Mouse (Mus musculus) CD4-positive, CD25-positive, alpha-beta regulatory T cell, adult 2 months (primary cell): Measurements from ENCODE around the gene Aym1.
"Not testable (repeated sequence)": the region's sequence is repeated elsewhere in the genome, so short reads cannot be mapped to it uniquely, and the experiment has no call there.

Experiments
- DNase-seq: peaks from one replicate; pipeline ENCODE4 v3.0.0-alpha.2; 2012; ENCODE audit warnings: low read depth, low spot score

Aym1 gene

DNA sequence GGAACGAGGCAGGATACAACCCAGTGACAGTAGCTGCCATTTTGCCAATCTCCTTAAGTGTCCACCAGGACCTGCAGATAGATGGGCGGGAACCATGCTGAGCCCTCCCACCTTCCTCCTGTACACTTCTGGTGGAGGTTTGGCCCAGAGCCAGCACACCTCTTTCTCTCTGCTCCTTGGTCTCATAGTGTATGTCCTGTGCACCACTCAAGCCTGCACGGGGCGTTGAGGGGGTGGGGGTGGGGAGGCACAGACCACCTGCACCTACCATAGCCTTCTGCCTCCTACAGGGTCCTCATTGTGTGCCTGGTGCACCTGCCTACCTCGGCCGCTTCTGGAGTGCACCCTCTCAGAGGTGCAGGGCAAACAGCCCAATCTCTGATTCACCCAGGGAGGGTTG, 4.5 kb upstream of the Aym1 start:
- no peak for DNase-seq

DNA sequence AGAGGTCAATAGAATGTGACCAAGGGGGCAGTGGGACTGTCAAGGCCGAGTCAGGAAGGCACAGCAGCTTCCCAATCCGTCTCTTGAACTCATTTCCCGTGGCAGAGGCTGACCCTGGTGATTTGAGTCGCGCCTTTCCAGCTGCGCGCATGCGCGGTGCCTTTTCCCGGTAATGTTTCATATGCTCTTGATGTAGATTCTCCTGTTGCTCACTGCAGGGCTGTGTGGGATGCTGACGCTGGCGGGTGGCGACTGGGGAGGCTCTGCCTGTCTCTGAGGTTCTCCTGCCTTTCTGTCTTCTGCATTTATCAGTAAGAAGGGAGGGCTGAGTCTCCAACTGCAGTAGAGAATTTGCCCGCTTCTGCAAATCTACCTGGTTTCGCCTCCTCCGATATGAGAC, 2.8 kb upstream of the Aym1 start:
- no peak for DNase-seq

DNA sequence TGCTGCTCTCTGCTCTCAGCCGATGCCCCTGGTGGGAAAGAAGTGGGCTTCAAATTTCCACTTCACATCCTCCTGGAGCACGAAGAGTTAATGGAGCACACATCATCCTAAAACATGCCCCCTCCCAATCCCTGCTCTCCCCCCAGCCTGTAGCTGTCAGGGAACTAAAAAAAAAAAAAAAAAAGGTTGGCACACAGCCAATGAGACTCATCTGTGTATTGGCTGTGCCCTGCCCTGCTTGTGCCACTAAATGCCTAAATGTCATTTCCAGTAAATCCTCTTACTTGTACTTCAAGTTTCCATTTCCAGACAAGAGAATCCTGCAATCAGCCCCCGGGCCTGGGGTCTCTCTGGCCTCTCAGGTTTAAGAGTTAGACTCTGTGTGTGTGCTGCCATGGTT, 562 bp downstream of the Aym1 start:
- no peak for DNase-seq

DNA sequence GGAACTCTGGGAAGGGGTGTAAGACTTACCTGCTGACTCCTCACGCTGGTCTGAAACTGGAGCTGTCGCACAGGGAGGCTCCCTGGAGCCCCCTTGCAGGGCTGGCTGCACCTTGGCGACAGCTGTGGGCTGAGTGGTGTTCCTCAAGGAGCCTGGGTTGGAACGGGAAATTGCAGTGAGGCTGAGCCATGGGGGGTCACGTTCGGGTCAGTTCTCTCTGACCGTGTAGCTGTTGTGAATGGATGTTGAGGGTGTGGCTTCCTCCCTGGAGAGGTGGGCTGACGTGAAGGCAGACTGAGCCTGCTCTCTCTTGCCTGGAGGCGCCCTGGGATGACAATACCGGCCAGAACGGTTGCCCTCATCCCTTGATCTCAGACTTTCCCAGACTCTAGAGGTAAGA, 1.7 kb downstream of the Aym1 start:
- no peak for DNase-seq

DNA sequence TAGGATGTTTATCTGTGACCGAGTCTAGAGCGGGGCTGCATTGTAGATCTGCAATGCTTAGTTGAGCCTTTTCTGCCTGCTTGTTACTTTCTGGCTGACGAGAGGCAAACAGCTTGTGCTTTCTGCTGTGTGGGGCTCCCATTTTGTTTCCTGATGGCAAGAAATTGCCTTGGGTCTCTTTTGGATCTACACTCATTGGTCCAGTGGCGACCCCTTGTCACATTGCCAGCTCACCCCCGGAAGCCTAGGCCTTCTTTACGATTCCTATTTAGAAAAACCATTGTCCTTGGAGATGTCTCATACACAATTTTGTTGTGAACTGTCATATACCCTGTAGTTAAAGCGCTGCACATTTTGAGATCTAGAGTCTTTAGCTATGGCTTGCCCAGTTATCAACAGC, 4.2 kb downstream of the Aym1 start:
- no peak for DNase-seq

DNA sequence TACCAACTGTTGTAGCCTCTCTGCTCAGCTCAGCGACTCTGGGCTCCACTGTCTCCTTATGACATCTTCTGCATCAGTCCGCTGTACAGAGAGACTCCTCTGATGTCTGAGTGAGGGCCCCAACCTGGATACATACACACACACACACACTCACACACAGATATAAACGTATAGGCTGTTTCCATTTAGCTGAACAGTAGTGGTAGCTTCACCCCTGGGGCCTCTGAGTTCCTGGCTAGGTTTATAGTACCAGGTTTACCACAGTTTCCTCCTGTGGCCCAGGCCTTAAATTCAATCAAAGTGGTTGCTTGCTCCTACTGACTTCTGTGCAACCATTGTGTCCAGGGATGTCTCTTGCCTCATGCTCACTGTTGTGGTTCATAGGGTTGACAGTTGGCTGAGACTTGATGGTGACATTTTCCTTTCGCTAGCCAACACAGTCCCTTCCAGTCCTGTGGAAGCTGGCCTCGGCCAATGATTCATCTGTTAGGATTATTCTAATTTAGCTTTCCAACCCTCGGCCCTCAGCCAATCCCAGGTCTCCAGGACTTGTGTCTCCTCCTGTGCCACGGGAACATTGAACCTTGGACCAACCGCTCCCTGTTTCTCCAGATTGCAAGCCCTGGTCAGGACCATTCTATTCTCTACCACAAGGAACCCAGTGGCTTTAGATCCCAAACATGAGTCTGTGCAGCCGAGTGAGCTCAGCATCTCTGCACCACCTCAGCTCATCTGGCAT, 5.3 kb downstream of the Aym1 start:
- no peak for DNase-seq

DNA sequence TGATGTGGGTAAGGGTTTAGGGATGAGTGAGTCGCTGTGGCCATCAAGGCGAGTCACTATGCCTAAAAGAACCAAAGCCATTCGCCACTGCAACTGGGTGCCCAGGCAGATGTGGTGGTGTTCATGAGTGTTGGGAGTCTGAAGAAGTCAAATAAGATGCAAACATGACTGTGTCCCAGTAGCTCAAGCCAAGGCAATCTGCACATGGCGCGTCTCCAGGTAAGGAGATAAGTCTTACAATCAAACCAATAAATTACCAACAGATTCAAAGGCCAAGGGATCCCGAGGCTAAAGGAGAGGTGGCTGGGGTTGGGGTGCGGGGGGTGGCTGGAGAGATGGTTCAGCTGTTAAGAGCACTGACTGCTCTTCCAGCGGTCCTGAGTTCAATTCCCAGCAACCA, 6.1 kb downstream of the Aym1 start:
- DNase-seq = no peak

DNA sequence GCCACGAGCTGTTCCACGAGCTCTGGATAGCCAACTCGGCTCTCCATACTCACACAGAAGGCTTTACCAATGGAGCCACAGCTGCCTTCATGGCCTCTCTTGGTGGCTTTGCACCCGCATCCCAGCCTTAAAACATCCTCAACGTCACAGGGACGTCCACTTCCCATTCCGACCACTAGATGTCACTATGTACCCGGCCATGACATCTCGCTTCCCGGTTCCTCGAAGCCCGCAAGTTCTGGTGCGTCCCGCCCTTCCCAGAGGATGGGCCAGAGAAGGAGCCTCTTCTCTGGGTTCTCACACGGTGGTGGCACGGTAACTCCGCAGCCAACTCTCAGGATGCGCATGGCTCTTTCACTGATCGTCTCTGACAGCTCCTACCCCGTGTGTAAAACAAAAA, 8.8 kb downstream of the Aym1 start:
- peak; percentile 76 for DNase-seq

DNA sequence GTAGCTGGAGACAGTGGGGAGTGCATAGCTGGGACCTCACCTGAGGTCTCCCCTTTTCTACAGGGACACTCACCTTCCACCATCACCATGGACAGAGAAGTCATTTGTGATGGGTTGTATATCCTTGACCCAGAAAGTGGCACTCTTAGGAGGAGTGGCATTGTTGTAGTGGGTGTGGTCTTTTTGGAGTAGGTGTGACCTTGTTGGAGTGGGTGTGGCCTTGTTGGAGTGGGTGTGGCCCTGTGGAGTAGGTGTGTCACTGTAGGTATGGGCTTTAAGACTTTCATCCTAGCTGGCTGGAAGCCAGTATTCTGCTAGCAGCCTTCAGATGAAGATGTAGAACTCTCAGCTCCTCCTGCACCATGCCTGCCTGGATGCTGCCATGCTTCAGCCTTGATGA, 10.6 kb downstream of the Aym1 start:
- not testable (repeated sequence) for DNase-seq

DNA sequence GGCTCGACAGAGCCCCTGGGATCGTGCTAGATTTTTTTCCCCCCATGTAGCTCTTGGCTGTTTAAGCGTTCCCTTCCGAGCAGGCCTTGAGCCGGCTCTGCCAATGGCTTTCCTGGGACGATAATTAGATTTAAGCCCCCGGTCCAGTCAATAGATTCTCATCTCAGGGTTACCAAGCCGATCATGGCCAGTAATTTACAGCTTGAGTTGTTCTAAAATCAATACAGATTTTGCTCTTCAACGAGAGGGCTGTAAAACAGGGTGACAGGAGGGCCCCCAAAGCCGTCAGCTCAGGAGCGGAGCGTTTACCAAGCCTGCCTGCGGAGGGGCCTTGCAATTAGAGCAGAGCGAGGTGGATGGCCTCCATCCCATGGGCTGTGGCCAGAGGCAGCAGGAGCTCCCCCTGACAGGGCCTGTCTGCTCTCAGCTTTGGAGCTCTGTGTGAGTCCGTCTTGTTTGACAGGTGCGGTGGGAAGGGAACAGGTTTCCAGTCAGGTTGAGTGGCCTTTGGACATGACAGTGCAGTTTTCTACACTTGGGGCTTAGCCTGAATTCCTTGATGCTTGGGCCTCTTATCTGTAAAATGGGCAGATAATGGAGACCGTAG, 12.3 kb downstream of the Aym1 start:
- no peak for DNase-seq

DNA sequence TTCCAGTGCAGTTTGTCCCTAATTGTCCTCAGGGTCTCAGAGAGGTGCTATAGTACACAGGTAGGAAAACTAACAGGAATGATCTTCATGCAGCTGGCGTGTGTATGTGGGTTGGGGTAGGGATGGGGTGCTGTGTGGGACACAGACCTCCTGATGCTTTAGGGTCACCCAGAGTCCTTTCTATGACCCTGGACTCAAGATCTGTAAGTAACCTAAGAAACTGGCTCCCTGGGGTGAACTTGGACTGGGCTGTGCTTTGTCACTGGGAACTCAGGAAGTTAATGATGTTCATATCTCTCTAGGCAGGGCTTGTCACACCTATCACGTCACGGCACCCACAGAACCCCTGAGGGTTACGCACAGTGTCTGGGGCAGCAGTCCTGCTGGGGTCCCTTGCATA, 15.4 kb downstream of the Aym1 start:
- no peak for DNase-seq

DNA sequence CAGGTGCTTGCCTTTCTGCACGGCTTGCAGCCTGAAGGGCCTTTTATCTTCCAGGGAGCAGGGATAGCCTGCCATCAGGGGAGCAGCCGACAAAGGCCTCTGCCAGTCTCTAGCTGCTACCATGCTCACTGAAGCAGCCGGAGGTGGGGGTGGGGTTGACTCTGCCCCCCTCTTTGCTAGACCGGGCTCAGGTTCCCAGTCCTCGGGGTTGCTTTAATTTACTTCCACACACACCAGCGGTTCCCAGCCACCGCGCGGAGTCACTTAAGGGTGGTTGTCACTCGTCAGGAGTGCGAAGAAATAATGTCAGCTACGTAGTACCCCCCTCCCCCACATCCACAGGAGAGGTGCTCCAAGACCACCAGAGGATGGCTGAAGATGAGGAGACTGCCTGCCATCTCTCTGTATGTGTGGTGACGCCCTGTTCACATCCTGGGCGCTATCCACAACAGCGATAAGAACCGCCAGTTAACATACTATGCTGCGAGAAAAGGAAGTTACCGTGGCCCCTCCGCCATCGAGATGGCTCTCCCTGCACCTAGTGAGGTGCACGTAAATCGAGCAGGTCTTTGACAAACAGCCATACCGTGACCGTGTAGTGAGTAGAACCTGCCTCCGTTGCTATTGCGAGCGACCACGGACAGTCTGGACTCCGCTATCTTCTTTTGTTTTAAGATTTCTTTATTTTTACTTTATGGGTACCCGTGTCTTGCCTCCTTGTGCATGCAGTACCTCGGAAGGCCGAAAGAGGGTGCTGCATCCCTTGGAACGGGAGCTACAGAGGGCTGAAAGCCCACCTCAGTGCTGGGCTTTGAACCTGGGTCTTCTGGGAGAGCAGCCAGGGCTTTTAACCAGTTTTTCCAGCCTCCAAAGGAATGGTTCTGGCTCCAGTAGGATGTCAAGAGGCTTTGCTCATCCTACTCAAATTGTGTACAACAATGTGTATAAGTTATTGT, 16.2 kb downstream of the Aym1 start:
- peak; percentile 14 for DNase-seq

DNA sequence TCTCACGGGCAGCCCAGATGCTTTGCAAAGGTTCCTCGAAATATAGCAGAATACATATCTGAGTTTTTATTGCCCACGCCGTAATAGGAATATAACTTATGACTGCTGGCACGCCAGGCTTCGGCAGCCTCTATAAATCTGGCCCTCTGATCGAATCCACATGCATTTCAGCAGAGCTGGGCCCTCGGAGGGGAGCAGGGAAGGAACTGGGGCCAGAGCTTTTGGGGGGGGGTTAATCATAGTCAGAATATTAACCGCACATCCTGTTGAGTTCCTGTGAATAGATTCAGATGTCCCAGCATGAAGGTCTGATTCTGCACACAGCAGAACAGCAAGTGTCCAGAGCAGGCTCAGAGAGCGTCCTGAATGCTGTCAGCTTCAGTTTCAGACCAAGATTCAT, 17.2 kb downstream of the Aym1 start:
- DNase-seq = no peak

DNA sequence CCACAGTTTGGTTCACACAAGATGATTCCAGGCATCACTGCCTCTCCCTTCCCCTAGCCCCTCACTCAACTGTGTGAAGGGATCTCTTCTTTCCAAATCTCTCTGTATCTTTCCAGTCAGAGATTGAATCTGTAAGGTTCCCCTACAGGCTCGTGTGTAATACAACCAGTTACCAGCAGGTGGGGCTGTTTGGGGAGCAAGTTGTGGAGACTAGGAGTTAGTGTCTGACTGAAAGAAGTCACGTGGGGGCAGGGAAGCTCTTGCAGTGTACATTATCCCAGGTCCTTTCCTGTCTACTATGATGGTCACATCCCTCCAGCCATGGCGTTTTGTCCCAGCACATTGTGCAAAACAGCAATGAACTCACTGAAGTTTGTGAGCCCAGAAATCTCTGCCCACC, 18.7 kb downstream of the Aym1 start:
- peak; percentile 38 for DNase-seq

DNA sequence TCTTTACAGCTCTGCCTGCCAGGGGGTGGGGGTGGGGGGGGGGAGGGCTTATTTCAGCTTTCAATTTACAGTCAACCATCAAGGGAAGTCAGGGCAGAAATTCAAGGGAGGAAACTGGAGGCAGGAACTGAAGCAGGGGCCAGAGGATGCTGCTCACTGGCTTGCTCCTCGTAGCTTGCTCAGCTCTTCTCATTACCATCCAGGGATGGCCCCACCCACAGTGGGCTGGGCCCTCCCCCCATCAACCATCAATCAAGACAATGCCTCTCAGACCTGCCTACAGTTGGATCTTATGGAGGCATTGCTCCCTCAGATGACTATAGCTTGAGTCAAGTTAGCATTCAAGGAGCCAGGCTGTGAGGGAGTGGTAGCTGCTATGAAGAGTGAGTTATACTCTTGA, 19.2 kb downstream of the Aym1 start:
- no peak for DNase-seq

DNA sequence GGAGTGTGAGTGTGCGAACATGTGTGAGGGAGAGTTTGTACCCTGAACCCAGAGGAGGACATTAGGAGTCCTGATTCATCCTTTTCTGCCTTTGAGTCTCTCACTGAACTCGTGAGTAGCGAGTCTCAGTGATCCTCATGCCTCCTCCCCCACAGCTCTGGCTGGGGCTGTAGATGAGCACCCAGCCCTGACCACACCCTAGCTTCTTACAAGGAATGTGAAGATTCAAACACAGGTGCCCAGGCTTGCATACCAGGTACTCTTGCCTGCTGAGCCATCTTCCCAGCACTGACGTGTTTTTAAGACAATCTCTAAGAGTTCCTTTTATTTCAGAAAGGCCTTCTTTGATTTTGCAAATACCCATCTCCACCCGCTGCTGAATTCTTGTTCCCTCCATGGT, 22.3 kb downstream of the Aym1 start:
- DNase-seq = no peak

DNA sequence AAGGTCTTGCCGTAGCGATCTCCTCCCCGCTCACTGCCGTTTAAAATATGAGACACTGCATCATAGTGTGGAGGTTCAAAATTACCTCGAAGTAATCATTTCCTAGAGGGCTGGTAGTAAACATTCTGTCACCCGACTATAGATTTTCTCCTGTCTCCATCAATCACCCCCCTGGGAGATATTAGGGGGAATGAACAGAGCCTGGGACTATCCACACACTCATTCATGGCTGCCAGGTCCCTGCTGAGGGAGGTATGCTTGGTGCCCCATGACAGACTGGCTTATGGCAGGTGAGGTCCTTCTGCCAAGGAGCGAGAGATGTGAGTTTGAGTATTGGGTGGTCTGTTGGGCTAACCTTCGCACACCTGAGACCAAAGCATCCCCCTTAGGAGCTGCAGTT, 23.5 kb downstream of the Aym1 start:
- DNase-seq = no peak

DNA sequence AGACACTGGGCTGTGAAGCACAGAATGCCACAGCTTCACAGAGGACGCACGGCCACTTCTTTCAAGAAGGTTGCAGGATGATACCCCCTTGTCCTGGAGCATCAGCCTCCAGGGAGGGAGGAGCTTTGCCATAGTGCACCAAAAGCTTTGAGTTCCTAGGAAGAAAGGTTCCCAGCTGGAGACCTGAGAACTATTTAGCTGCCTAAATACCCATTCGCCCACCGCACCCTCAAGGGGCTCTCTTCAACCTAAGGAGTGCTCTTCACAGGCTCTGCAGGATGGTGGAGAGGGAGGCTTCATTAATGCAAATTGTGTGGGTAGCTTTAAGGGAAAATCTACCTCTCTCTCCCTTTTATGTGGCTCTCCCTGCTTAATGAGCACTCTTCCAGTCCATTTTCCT, 25.5 kb downstream of the Aym1 start:
- DNase-seq = no peak

DNA sequence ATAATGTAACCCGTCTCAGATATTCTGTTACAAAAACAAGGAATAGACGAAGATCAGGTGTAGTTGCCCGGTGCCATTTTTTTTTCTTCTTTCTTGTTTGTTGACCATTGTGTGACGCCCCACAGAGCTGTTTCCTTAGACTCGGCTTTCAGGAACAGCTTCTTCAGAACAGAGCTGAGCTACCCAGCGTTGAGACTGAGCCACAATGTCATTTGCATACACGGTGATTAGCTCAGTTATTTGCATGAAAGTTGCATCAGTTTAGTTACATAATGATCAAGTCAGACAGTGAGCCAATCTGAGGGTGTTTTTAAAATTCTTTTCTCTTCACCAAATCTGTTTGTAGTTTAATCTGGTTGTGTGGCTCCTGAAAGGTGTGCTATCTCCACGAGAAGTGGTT, 36.7 kb downstream of the Aym1 start:
- DNase-seq = no peak

DNA sequence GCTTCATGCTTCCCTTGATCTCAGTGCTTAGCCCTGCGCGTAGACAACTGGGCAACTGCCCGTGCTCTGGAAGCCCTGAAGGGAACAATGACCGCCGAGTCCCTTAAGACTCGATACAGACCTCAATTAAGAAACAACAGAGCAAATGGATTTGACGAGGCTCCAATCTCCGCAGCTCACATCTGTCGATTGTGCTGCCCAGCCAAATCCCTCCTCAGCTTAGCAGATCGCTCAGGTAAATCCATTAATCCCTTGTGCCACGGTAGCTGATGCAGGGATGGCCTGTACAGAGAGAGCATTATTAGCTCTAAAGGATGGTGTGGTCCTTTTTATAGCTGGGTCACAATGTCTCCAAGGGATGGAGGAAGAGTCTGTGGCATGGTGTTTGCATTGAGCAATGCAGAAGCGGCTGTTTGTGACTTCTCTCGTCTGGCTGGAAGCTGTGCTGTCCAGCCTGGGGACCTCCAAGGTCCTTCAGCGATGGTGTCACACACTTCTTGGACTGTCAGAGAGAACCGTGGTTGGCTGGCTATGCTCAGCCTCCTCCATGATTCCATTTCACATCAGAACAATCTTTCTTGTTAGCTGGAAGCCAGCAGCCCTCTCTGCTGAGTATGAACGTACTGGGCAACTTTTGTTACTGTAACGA, 39.3 kb downstream of the Aym1 start:
- DNase-seq = no peak

DNA sequence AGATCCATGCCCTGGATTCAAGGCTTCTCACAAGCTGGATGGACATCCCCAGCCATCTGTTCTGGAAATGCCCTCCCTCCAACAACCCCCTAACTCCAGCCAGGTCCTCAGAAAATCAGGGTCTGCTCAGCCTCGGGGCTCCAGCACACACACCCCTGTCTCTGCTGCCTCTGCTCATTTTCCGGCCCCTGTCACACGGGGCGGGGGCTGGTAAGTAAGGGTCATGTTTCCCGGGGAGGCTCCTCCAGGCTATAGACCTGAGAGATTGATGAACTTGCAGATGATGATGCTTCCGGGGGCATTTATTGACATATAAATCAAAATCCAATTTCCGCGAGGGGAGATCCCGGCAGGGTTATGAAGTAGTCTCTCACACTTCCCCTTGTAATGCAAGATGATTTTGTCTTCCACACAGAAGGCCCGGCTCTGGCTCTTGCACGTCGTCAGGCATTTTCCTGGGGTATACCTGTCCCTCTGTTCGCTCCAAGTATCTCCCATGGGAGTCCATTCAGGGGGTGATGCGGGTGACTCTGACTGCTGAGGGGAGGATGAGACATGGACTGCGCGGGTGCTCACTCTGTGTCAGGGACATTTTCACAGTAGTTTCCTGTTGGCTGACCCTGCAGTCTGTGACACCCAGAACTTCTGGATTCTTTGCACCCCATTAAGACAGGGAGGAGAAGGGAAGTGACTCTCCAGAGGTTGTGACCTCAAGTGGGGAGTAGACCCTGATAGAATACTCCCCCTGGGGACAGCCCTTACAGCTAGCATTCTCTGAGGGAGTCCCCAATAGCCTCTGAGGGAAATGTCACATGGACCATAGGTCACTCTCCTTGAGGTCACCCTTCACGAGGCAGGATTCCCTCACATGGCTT, 40.6 kb downstream of the Aym1 start:
- DNase-seq = no peak
